Mouse (Mus musculus) brain, embryonic 14.5 days (tissue): Measurements from ENCODE around the gene Gm17018.

Experiments
- CTCF ChIP-seq: fragments of 200-500 bp; IDR thresholded peaks from 2 replicates; pipeline ENCODE4 v1.5.1; 2012; ENCODE audit warnings: inconsistent platforms, mild to moderate bottlenecking, moderate library complexity, borderline replicate concordance; ENCODE audit not compliant: insufficient read depth, insufficient read length; ENCODE audit errors: extremely low read depth
- POLR2A ChIP-seq: fragments of 200-500 bp; IDR thresholded peaks from 2 replicates; pipeline ENCODE4 v1.6.1; 2012; ENCODE audit warnings: mild to moderate bottlenecking, inconsistent platforms, borderline replicate concordance; ENCODE audit not compliant: poor library complexity, insufficient read depth, insufficient read length, severe bottlenecking; ENCODE audit errors: extremely low read depth

DNA sequence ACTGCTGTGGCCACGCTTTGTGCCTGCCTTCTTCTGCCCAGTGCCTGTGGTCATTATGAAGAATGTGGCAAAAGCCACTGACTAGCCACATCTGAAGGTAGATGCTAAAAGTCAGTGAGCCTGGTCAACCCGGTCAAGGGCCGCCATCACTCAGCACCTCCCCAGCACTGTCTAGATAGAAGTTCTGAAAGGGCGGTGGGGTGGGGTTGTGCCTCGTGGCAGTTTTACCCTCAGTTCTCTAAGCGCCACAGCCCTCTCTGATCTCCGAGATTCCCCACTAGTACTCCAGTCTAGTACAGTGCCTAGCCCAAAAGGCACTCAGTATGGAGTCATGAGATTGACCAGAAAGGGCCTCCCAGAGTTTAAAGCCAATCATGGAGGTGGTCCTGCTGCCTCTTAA is 33.7 kb downstream of the Gm17018 start:
- TF ChIP-seq CTCF (no peak), POLR2A (no peak)
